Mouse (Mus musculus): ENCODE measurements around the gene Bbs5. TPM values are rescaled to one million over a fixed set of nuclear protein-coding genes. Genes with fewer than 3 reads are reported as not detected.
"Not testable (repeated sequence)": the region's sequence is repeated elsewhere in the genome, so short reads cannot be mapped to it uniquely, and the experiment has no call there.

The Bbs5 gene
- polyA plus RNA-seq, 1 experiment from 2014 or later: 12.4 TPM

DNA sequence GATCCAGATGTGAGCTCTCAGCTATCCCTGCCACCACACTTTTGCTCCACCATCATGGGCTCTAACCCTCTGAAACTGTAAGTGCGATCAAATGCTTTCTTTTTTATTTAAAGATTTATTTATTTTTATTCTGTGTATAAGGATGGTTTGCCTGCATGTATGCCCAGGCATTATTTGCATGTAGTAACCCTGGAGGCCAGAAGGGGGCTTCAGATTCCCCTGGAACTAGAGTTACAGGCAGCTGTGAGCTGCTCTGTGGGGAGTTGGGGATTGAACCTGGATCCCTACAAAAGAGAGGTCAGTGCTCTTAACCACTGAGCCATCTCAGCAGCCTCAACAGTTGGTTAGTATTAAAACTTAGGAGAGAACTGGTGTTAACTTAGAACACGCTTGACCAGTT, 15.5 kb upstream of the Bbs5 start:
- Histone ChIP-seq H3K9me3 (replicated peaks) (no peaks in the 10 kb centered on the region), H3K27ac (no peak overlapping the region)
- 81% methylated on average over 2 of the region's 2 CpGs for WGBS

DNA sequence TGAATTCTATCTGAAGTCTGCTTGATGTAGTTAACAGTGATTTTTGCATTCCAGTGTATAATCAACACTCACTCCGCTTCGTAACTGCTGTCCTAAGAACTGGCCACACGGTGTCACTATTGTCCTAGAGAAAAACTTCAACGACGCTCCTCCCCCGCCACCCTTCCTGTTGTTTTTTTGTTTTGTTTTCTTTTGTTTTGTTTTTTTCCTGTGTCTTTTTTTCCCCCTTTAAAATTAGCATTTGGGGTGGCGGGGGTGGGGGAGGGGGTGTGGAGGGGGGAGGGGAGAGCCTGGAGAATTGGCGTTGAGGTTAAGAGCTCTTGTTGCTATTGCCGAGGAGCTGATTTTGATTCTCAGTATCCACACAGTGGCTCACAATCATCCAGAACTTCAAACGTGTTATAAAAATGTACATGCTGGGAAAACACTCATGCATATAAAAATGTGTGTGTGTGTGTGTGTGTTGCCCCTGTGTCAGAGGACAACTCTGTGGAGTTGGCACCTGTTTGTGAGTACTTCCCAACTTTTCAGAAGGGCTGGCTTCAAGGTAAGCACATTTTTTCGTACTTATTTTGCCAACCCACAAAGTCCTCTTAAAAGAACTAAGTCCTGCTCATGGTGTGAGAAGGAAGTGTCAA, 11.8 kb upstream of the Bbs5 start:
- Histone ChIP-seq H3K27ac (no peak overlapping the region), H3K27me3 (peaks cover 3% of the 10 kb centered on the region; the same call in 1 of the 2 replicates), H3K4me1 (replicated peaks) (no peaks in the 10 kb centered on the region), H3K9me3 (replicated peaks) (no peaks in the 10 kb centered on the region), H3K4me3 (peak overlapping the region; percentile 52), H3K36me3 (no peaks in the 10 kb centered on the region), H3K4me2 (peak overlapping the region; percentile 54), H3K9ac (no peak overlapping the region)
- WGBS: 8% methylated on average over 11 of the region's 11 CpGs
- ATAC-seq (replicated peaks; ENCODE audit: insufficient number of reproducible peaks, insufficient read depth, low FRiP score, low read depth): no peak; the same call in 1 of the 2 replicates

More for the DNA sequence above, 15.5 kb upstream of the Bbs5 start:
- no peak overlapping the region for H3K9ac ChIP-seq
- H3K36me3 ChIP-seq: no peaks in the 10 kb centered on the region
- peaks cover 3% of the 10 kb centered on the region; the same call in 1 of the 2 replicates for H3K27me3 ChIP-seq
- no peak for ATAC-seq (replicated peaks; ENCODE audit: insufficient number of reproducible peaks, insufficient read depth, low FRiP score, low read depth)
- no peak overlapping the region for H3K4me2 ChIP-seq
- H3K4me1 ChIP-seq (replicated peaks): no peaks in the 10 kb centered on the region
- H3K4me3 ChIP-seq: no peak overlapping the region

DNA sequence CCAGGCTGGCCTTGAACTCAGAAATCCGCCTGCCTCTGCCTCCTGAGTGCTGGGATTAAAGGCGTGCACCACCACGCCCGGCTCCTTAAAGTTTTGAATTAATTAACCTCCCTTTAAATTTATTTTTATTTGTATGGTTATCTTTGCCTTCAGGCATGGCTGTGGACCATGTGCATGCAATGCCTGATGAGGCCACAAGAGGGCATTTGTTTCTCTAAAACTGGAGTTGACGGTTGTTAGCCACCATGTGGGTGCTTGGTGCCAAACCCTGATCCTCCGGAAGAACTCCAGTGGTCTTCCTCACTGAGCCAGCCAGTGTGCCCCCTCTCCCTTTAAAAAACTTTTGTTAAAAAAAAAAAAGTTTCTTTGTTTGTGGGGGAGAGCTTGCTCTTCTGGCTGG, 11.2 kb upstream of the Bbs5 start:
- H3K4me1 ChIP-seq (replicated peaks): no peaks in the 10 kb centered on the region
- WGBS: 65% methylated on average over 6 of the region's 6 CpGs
- H3K36me3 ChIP-seq: no peaks in the 10 kb centered on the region
- no peak overlapping the region for H3K4me2 ChIP-seq
- ATAC-seq (replicated peaks; ENCODE audit: insufficient number of reproducible peaks, insufficient read depth, low FRiP score, low read depth): no peak
- H3K4me3 ChIP-seq: no peak overlapping the region
- no peak overlapping the region for H3K27ac ChIP-seq
- H3K9me3 ChIP-seq (replicated peaks): no peaks in the 10 kb centered on the region
- peaks cover 3% of the 10 kb centered on the region; the same call in 1 of the 2 replicates for H3K27me3 ChIP-seq
- no peak overlapping the region for H3K9ac ChIP-seq

DNA sequence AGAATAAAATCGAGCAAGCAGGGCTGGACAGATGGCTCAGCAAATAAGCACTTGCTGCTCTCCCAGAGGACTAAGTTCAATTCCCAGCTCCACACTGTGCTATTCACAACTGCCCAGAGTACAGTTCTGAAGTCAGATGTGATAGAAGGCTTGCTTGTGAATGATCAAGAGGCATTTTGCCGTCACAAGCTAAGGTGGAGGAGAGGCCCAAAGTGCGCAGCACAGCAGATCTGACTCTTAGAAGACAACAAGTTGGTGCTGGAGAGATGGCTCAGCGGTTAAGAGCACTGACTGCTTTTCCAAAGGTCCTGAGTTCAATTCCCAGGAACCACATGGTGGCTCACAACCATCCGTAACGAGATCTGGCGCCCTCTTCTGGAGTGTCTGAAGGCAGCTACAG, 9.0 kb upstream of the Bbs5 start:
- not testable (repeated sequence) for H3K9me3 ChIP-seq (replicated peaks); H3K9ac ChIP-seq; H3K4me1 ChIP-seq (replicated peaks); H3K4me2 ChIP-seq; H3K27me3 ChIP-seq; H3K36me3 ChIP-seq; H3K4me3 ChIP-seq; H3K27ac ChIP-seq; ATAC-seq (replicated peaks; ENCODE audit: insufficient number of reproducible peaks, insufficient read depth, low FRiP score, low read depth)
- WGBS: 75% methylated on average over 7 of the region's 7 CpGs

DNA sequence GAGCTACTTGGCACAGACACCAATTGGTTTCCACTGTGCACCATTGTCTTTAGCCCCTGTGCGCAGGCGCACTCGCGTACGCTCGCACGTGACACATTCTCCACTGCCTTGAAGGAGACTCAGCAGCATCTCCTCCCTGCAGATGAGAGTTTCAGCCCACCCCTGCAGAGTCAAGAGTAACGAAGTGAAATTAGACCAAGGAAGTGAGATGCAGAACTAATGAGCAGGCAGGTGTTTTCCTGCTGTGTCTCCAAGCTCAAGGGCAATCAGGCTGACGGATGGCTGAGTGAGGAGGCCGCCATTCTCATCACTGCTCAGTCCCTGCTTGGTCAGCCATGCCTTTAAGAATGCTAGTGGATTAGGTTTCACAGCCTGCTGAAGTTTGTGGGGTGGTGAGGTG, 6.9 kb upstream of the Bbs5 start:
- no peak overlapping the region for H3K4me2 ChIP-seq
- ATAC-seq (replicated peaks; ENCODE audit: insufficient number of reproducible peaks, insufficient read depth, low FRiP score, low read depth): no peak
- no peaks in the 10 kb centered on the region for H3K27me3 ChIP-seq
- no peaks in the 10 kb centered on the region for H3K36me3 ChIP-seq
- H3K9ac ChIP-seq: no peak overlapping the region
- H3K9me3 ChIP-seq (replicated peaks): no peaks in the 10 kb centered on the region
- no peak overlapping the region for H3K27ac ChIP-seq
- no peak overlapping the region for H3K4me3 ChIP-seq
- 57% methylated on average over 10 of the region's 10 CpGs for WGBS
- no peaks in the 10 kb centered on the region for H3K4me1 ChIP-seq (replicated peaks)

DNA sequence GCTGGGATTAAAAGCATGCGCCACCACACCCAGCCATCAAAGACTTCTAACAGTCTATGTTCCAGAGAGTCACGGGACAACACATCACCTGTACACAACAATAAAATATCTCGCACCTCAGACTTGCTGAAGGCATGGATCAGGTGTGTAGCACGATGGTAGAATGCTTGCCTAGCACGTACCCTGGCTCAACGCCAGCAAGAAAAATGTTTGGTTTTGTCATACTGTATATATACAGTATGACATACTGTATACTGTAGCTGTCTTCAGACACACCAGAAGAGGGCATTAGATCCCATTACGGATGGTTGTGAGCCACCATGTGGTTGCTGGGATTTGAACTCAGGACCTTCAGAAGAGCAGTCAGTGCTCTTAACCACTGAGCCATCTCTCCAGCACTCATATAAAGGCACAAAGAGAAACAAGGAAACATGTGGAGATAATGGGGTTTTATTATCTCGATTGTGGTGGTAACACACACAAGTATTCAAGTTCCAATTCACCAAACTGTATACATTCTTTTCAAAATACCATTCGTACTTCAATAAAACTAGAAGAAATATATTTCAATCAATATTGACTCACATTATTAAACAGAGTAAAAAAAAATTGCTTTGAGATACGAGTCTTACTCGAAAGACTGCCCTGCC, 1.9 kb upstream of the Bbs5 start:
- Histone ChIP-seq H3K9ac (no peak overlapping the region), H3K27ac (no peak overlapping the region), H3K4me3 (no peak overlapping the region), H3K4me1 (replicated peaks) (peaks cover 8% of the 10 kb centered on the region), H3K27me3 (no peaks in the 10 kb centered on the region), H3K36me3 (no peaks in the 10 kb centered on the region), H3K4me2 (no peak overlapping the region), H3K9me3 (replicated peaks) (no peaks in the 10 kb centered on the region)
- WGBS: 85% methylated on average over 11 of the region's 11 CpGs
- ATAC-seq (replicated peaks; ENCODE audit: insufficient number of reproducible peaks, insufficient read depth, low FRiP score, low read depth): no peak

DNA sequence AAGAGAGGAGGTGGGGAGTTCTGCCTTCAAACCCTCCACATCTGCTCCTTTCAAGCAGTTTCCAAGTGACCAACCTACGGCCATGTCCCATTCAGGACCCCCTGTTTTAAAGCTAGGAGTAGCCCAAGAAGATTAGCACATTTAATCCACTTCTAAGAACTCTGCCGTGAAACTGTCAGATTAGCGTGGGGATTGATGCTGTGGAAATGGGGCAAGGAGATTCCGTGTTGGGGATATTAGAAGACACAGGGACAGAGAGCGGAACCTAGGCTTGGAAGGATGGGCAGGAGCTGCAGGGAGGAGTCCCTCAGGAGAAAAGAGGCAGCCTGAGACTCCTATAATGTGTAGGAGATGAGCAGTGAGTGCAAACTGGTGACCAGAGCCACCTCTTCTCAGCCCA, 2.7 kb downstream of the Bbs5 start:
- Histone ChIP-seq H3K4me2 (no peak overlapping the region), H3K4me1 (replicated peaks) (peaks cover 8% of the 10 kb centered on the region), H3K36me3 (peaks cover 6% of the 10 kb centered on the region), H3K27ac (no peak overlapping the region), H3K27me3 (no peaks in the 10 kb centered on the region), H3K4me3 (no peak overlapping the region), H3K9ac (no peak overlapping the region), H3K9me3 (replicated peaks) (no peaks in the 10 kb centered on the region)
- no peak for ATAC-seq (replicated peaks; ENCODE audit: insufficient number of reproducible peaks, insufficient read depth, low FRiP score, low read depth)
- 84% methylated on average over 5 of the region's 5 CpGs for WGBS

DNA sequence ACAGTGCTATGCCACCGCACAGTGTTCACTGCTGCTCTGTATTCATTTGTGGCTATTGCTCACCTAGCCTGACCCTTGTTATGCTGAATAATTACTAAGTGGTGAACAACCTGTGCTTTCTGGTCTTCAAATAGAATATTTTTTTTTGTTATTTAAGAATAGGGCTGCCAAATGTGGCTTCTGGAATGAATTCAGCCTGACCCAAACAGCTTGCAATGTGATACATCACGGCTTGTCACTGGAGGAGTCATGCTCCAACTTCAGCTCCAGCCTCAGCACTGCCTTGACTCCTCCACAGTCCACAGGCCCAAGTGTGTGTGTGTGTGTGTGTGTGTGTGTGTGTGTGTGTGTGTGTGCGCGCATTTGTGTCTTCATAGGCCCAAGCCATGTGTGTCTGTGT, 12.4 kb downstream of the Bbs5 start:
- Histone ChIP-seq H3K9me3 (replicated peaks) (no peaks in the 10 kb centered on the region), H3K27ac (no peak overlapping the region), H3K4me1 (replicated peaks) (no peaks in the 10 kb centered on the region), H3K4me3 (no peak overlapping the region), H3K36me3 (peaks cover 12% of the 10 kb centered on the region), H3K4me2 (no peak overlapping the region), H3K9ac (no peak overlapping the region), H3K27me3 (no peaks in the 10 kb centered on the region)
- ATAC-seq (replicated peaks; ENCODE audit: insufficient number of reproducible peaks, insufficient read depth, low FRiP score, low read depth): no peak
- WGBS: 88% methylated on average over 4 of the region's 4 CpGs

DNA sequence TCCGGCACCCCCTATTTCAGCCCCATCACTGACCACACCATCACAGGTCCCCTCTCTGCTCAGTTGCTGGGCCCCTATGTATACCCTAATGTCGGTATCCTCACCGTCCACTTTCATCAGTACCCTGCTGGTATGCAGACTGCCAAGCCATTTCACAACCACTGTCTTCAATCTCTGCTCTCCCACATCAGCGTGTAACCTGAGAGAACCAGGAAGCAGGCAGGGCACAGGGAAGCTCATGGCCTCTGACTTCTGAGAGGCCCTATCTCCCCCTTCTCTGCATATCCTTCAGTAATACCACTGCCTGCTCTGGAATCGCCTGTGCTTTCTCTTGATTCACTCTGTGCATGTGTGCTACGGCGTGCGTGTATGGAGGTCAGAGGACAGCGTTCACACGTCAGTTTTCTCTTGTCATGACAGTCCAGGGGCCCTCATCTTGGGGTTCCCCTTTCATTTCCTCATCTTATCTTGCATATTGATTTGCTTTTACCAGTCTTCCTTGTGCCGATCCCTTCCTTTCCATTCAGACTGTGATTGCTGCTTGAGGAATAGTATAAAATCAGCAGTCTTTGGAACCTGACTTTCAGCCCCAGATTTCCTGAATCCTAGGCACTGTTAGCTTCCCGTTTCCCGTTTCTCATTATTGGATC, 17.0 kb downstream of the Bbs5 start:
- H3K36me3 ChIP-seq: no peaks in the 10 kb centered on the region
- H3K27ac ChIP-seq: no peak overlapping the region
- no peak for ATAC-seq (replicated peaks; ENCODE audit: insufficient number of reproducible peaks, insufficient read depth, low FRiP score, low read depth)
- no peak overlapping the region for H3K4me2 ChIP-seq
- H3K4me3 ChIP-seq: no peak overlapping the region
- no peaks in the 10 kb centered on the region for H3K9me3 ChIP-seq (replicated peaks)
- WGBS: 66% methylated on average over 13 of the region's 13 CpGs
- no peaks in the 10 kb centered on the region for H3K4me1 ChIP-seq (replicated peaks)
- H3K9ac ChIP-seq: no peak overlapping the region
- no peaks in the 10 kb centered on the region for H3K27me3 ChIP-seq

DNA sequence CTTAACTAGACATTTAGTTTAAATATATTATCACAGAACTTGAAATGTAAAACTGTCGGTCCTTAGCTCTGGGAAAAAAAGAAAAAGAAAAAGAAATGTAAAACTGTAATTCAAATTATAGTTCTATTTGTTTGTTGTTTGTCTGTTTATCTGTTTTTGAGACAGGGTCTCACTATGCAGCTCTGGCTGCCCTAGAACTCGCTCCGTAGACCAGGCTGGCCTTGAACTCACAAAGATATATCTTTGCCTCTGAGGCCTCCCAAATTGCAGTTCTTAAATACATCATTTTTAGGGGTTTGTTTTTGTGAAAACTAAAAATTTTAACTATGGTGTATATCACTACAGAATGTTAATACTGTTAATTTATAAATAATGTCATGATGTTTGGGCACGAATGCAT, 20.7 kb downstream of the Bbs5 start:
- 95% methylated on average over 4 of the region's 4 CpGs for WGBS
- Histone ChIP-seq H3K9me3 (replicated peaks) (no peaks in the 10 kb centered on the region), H3K4me1 (replicated peaks) (no peaks in the 10 kb centered on the region), H3K4me2 (no peak overlapping the region), H3K4me3 (no peak overlapping the region), H3K27ac (no peak overlapping the region), H3K9ac (no peak overlapping the region), H3K27me3 (no peaks in the 10 kb centered on the region), H3K36me3 (no peaks in the 10 kb centered on the region)
- ATAC-seq (replicated peaks; ENCODE audit: insufficient number of reproducible peaks, insufficient read depth, low FRiP score, low read depth): no peak

DNA sequence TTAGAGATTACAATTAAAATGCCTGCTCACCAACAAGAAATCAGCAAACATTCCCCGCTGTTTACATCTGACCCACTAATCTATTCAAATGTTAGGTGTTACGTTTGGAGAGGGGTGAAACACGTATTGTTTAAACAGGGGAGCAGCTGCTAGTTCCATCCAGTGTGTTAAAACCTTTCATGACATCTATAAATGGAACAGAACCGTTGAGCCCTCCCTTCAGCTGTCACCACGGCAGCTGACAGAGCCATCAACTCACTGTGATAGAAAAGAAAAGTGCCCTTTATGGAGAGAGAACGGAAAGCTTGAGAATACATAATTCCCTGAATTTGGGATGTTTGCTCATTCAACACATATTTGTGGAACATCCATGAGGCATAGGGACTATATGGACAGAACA, 21.4 kb downstream of the Bbs5 start:
- no peak for ATAC-seq (replicated peaks; ENCODE audit: insufficient number of reproducible peaks, insufficient read depth, low FRiP score, low read depth)
- Histone ChIP-seq H3K36me3 (no peaks in the 10 kb centered on the region), H3K27ac (peak overlapping the region; percentile 69), H3K4me1 (replicated peaks) (0 out of 2 replicates have a peak, but pooled peaks cover 2% of the 10 kb centered on the region), H3K4me2 (peak overlapping the region; percentile 32), H3K4me3 (no peak overlapping the region), H3K27me3 (no peaks in the 10 kb centered on the region), H3K9ac (no peak overlapping the region), H3K9me3 (replicated peaks) (no peaks in the 10 kb centered on the region)
- 41% methylated on average over 6 of the region's 6 CpGs for WGBS

All from heart, embryonic 15.5 days (tissue).